Mouse (Mus musculus): ENCODE results near the gene Ttc14. TPM values are rescaled to one million over a fixed set of nuclear protein-coding genes. Genes with fewer than 3 reads are reported as not detected.

Gene Ttc14
- polyA plus RNA-seq, 1 experiment from 2014 or later: 64.2 TPM

DNA sequence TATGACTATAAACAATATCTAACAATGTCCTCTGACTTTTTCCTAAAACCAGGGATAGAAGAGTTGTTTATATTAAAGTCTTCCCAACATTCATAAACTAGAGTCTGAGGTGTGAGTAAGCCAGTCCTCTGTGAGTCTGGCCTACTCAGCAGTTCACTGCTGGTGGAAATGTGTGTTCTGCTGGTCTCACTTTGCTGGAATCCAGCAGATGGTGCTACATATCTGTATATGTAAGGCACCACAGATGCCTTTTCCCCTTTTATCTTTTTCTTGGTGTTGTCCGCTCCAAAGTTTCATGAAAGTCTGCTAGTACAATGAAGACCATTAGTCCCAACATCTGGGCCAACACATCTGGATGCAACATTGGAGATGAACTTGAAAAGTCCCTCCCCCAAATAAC is 53.4 kb downstream of the Ttc14 start:
- Histone ChIP-seq H3K9me3 (replicated peaks) (no peaks in the 10 kb centered on the region), H3K9ac (no peak overlapping the region), H3K4me1 (no peaks in the 10 kb centered on the region), H3K27me3 (no peaks in the 10 kb centered on the region), H3K4me2 (replicated peaks) (no peak overlapping the region), H3K27ac (replicated peaks) (no peak overlapping the region), H3K36me3 (no peaks in the 10 kb centered on the region), H3K4me3 (replicated peaks) (no peak overlapping the region)
- no peak for ATAC-seq (ENCODE audit: insufficient number of reproducible peaks, low FRiP score, low TSS enrichment, low read depth)
- 65% methylated on average over 1 of the region's 1 CpGs for WGBS

DNA sequence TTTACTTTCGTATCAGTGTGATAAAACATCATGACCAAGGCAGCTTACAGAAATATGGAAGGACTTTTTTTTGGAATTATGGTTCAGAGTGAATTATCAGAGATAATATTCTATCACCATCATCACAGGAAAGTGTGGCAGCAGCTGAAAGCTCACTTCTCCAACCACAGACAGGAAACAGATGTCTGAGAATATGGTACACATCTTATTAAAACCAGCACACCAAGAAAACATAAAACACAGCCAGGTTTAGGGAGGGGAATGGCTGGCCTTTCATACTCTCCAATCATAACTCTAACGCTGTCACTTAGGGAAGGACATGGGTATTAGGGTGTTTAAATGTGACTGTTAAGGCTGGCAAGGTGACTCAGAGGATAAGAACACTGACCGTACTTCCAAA is 59.3 kb downstream of the Ttc14 start:
- ATAC-seq (ENCODE audit: insufficient number of reproducible peaks, low FRiP score, low TSS enrichment, low read depth): no peak
- no peaks in the 10 kb centered on the region for H3K4me1 ChIP-seq
- WGBS: 73% methylated on average over 3 of the region's 3 CpGs

DNA sequence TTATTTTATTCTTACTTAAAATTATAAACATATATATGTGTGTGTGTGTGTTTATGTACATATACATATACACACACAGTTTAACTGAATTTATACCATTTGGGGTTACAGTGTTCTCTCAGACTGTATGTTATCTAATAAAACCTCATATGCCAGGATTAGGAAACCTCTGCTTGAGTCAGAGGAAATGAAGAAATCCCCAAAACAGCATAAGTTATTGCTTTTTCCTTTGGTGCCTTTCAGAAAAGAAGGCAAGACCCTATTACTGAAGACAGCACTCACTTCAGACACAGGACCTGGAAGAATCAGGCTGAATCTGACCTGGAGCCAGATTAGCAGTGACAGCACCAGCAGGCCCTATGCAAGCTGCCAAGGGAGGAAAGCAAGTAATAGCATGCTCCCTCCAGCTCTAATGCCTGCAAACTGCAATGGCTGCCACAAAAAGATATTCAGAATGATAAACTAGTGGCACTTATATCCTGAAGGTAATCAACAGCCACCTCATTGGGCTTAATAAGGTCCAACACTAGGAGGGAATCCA is 64.4 kb downstream of the Ttc14 start:
- Histone ChIP-seq H3K4me2 (replicated peaks) (no peak overlapping the region), H3K27me3 (no peaks in the 10 kb centered on the region), H3K4me3 (replicated peaks) (no peak overlapping the region), H3K27ac (replicated peaks) (no peak overlapping the region), H3K4me1 (no peaks in the 10 kb centered on the region), H3K9me3 (replicated peaks) (no peaks in the 10 kb centered on the region), H3K36me3 (no peaks in the 10 kb centered on the region), H3K9ac (no peak overlapping the region)
- ATAC-seq (ENCODE audit: insufficient number of reproducible peaks, low FRiP score, low TSS enrichment, low read depth): no peak

More for the DNA sequence above, 59.3 kb downstream of the Ttc14 start:
- Histone ChIP-seq H3K36me3 (no peaks in the 10 kb centered on the region), H3K27ac (replicated peaks) (no peak overlapping the region), H3K27me3 (no peaks in the 10 kb centered on the region), H3K9me3 (replicated peaks) (no peaks in the 10 kb centered on the region), H3K4me2 (replicated peaks) (no peak overlapping the region), H3K9ac (no peak overlapping the region), H3K4me3 (replicated peaks) (no peak overlapping the region)

Other genes starting within 250 kb of the Ttc14 start
- gene Ccdc39, start 44.5 kb downstream of the Ttc14 start, polyA plus RNA-seq (2015; fragmentation: Nextera tagmentation; extraction: Ambion mirVana): 8.8 and 13.1 TPM in 2 replicates
- gene Fxr1, start 220.1 kb downstream of the Ttc14 start, polyA plus RNA-seq (2015; fragmentation: Nextera tagmentation; extraction: Ambion mirVana): 57.3 and 62.3 TPM in 2 replicates

All from embryonic facial prominence, embryonic 15.5 days (tissue).